Mouse (Mus musculus) cortical plate, adult 2 months (tissue): ENCODE results near the gene Spryd4.

Experiments
- CTCF ChIP-seq: fragments of 200-500 bp; IDR thresholded peaks from 2 replicates; pipeline ENCODE4 v1.5.1; 2011; ENCODE audit warnings: mild to moderate bottlenecking, control low read depth, low read length; ENCODE audit not compliant: insufficient read depth; ENCODE audit errors: extremely low read depth
- POLR2A ChIP-seq: fragments of 200-500 bp; IDR thresholded peaks from 2 replicates; pipeline ENCODE4 v1.6.1; 2011; ENCODE audit warnings: mild to moderate bottlenecking, low read length, control low read depth; ENCODE audit not compliant: insufficient read depth; ENCODE audit errors: extremely low read depth

DNA sequence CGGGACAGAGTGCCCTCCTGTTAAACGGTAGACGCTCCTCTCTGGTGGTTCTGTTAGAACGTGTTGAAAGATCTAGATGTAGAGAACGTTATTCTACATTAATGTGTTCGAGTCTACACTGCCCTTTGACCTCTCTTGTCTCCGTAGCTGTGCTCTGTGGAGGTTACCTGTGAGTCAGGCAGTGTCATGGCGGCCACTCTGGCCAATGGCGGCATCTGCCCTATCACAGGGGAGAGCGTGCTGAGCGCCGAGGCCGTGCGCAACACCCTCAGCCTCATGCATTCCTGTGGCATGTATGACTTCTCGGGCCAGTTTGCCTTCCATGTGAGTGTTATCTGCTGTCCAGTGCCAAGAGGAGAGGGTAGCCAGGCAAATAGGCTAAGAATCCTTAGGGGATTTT lies 6.7 kb downstream of the Spryd4 start:
- TF ChIP-seq POLR2A (no peak), CTCF (no peak)
